Mouse (Mus musculus) layer of hippocampus, postnatal 10 days (tissue): Measurements from ENCODE around the gene Zscan22. TPM values are rescaled to one million over a fixed set of nuclear protein-coding genes. Genes with fewer than 3 reads are reported as not detected.
"Not testable (repeated sequence)": the region's sequence is repeated elsewhere in the genome, so short reads cannot be mapped to it uniquely, and the experiment has no call there.

Experiments used
- DNase-seq, 2 experiments: peaks; one replicate each; pipeline ENCODE4 v3.0.0; 2021; ENCODE audit warnings: low spot score in 2 of 2
- total RNA-seq, 2 experiments: library from RNA; stranded (reverse); gene quantifications; 2 replicates each; pipeline ENCODE4 v1.2.3; 2021

Zscan22 gene
- total RNA-seq, 2 experiments from 2014 or later = 12.1 to 13.1 TPM

- DNase-seq = no peak
Measured at GRCm38 (mm10) chr7:12927191-12927680, 29.6 kb downstream of the Zscan22 start, which contains the start of gene Rnf225. TSS of gene Rnf225 (plus strand) at chr7:12927416.

- peak; percentile 40 to 48 for DNase-seq
Measured at GRCm38 (mm10) chr7:12927693-12928589, 30.3 kb downstream of the Zscan22 start.

GRCm38 (mm10) chr7:12933615-12934140, 36.1 kb downstream of the Zscan22 start:
- no peak for DNase-seq

GRCm38 (mm10) chr7:12934808-12935207, 37.2 kb downstream of the Zscan22 start:
- no peak for DNase-seq

- DNase-seq = not testable (repeated sequence)
Measured at GRCm38 (mm10) chr7:12937254-12937803, 39.7 kb downstream of the Zscan22 start.

- DNase-seq = no peak
Measured at GRCm38 (mm10) chr7:12940599-12940998, 43.0 kb downstream of the Zscan22 start.

- no peak for DNase-seq
Measured at GRCm38 (mm10) chr7:12943488-12943887, 45.9 kb downstream of the Zscan22 start.

GRCm38 (mm10) chr7:12949032-12949871, 51.6 kb downstream of the Zscan22 start:
- peak; percentile 84 to 89 for DNase-seq

- no peak for DNase-seq
Measured at GRCm38 (mm10) chr7:12949872-12950229, 52.2 kb downstream of the Zscan22 start.

GRCm38 (mm10) chr7:12954896-12955295, 57.3 kb downstream of the Zscan22 start:
- no peak for DNase-seq

GRCm38 (mm10) chr7:12957511-12957910, 59.9 kb downstream of the Zscan22 start:
- no peak for DNase-seq

Other genes with a start within 250 kb of the Zscan22 start
- not detected for gene Vmn2r55, start 212.8 kb upstream of the Zscan22 start, total RNA-seq
- gene Vmn2r56, start 162.8 kb upstream of the Zscan22 start, total RNA-seq = under 1 TPM; 0.07 to 0.09 TPM
- gene Zscan18, start 94.2 kb upstream of the Zscan22 start, total RNA-seq = 10 to 100 TPM; 19.9 to 25.0 TPM
- 10 to 100 TPM; 21.7 to 22.3 TPM for gene Zfp329, start 79.0 kb upstream of the Zscan22 start, total RNA-seq
- 10 to 100 TPM; 13.6 to 21.8 TPM for gene Zfp110, start 63.1 kb upstream of the Zscan22 start, total RNA-seq
- 1 to 10 TPM; 6.0 to 8.9 TPM for gene Zfp128, start 16.6 kb upstream of the Zscan22 start, total RNA-seq
- gene Rps5, start 24.5 kb downstream of the Zscan22 start, total RNA-seq = 100 to 1,000 TPM; 535 to 542 TPM
- gene Rnf225, start 29.6 kb downstream of the Zscan22 start, total RNA-seq = 1 to 10 TPM; 1.2 TPM
- gene Zfp324, start 68.0 kb downstream of the Zscan22 start, total RNA-seq = 10 to 100 TPM; 14.7 to 15.7 TPM
- 1 to 10 TPM; 7.1 to 7.7 TPM for gene Zfp446, start 80.0 kb downstream of the Zscan22 start, total RNA-seq
- not detected for gene Slc27a5, start 100.4 kb downstream of the Zscan22 start, total RNA-seq
- gene Trim28, start 101.3 kb downstream of the Zscan22 start, total RNA-seq = 100 to 1,000 TPM; 279 to 301 TPM
- 10 to 100 TPM; 25.8 to 27.3 TPM for gene Zbtb45, start 112.2 kb downstream of the Zscan22 start, total RNA-seq
- gene Chmp2a, start 137.0 kb downstream of the Zscan22 start, total RNA-seq = 100 to 1,000 TPM; 133 to 151 TPM
- 100 to 1,000 TPM; 198 to 220 TPM for gene Ube2m, start 140.5 kb downstream of the Zscan22 start, total RNA-seq
- 10 to 100 TPM; 14.3 to 17.7 TPM for gene Mzf1, start 156.9 kb downstream of the Zscan22 start, total RNA-seq
- gene Vmn1r85, start 197.4 kb downstream of the Zscan22 start, total RNA-seq = not detected
- not detected for gene Vmn1r86, start 222.1 kb downstream of the Zscan22 start, total RNA-seq
- gene Vmn1r87, start 242.3 kb downstream of the Zscan22 start, total RNA-seq = not detected